Mouse (Mus musculus) thymus, adult 2 months (tissue): ENCODE results near the gene Ccdc169. TPM values are rescaled to one million over a fixed set of nuclear protein-coding genes. Genes with fewer than 3 reads are reported as not detected.

Experiments used
- DNase-seq: peaks from one replicate; pipeline ENCODE4 v3.0.0; 2021
- H3K27ac ChIP-seq: fragments of 200-500 bp; 2 replicates; pipeline ENCODE4 v1.5.1; 2012; ENCODE audit warnings: low read length, control low read depth; ENCODE audit not compliant: control insufficient read depth, insufficient read depth
- H3K27me3 ChIP-seq: fragments of 200-500 bp; 2 replicates; pipeline ENCODE4 v1.6.1; 2012; ENCODE audit warnings: mild to moderate bottlenecking, low read length, moderate library complexity, mixed read lengths; ENCODE audit not compliant: control insufficient read depth, insufficient read depth
- H3K36me3 ChIP-seq: fragments of 200-500 bp; 2 replicates; pipeline ENCODE4 v1.6.1; 2012; ENCODE audit warnings: mild to moderate bottlenecking, low read length, moderate library complexity; ENCODE audit not compliant: control insufficient read depth, insufficient read depth
- H3K4me1 ChIP-seq: fragments of 200-500 bp; replicated peaks from 2 replicates; pipeline ENCODE4 v1.6.1; 2012; ENCODE audit warnings: low read length; ENCODE audit not compliant: control insufficient read depth, insufficient read depth
- H3K4me3 ChIP-seq: fragments of 200-500 bp; 2 replicates; pipeline ENCODE4 v1.5.1; 2012; ENCODE audit warnings: mild to moderate bottlenecking, low read length, control low read depth, moderate library complexity; ENCODE audit not compliant: control insufficient read depth, insufficient read depth
- CTCF ChIP-seq: fragments of 200-500 bp; IDR thresholded peaks from 2 replicates; pipeline ENCODE4 v1.5.1; 2012; ENCODE audit warnings: mild to moderate bottlenecking, control low read depth, low read length, moderate library complexity, borderline replicate concordance; ENCODE audit not compliant: control insufficient read depth, poor library complexity, insufficient read depth; ENCODE audit errors: extremely low read depth
- POLR2A ChIP-seq: fragments of 200-500 bp; IDR thresholded peaks from 2 replicates; pipeline ENCODE4 v1.6.1; 2012; ENCODE audit warnings: mild to moderate bottlenecking, low read length, control low read depth, moderate library complexity; ENCODE audit not compliant: control insufficient read depth, poor library complexity, insufficient read depth; ENCODE audit errors: extremely low read depth
- WGBS: fragments of 180-500 bp; shearing (Covaris S2); methylation state at CpG from one replicate; pipeline ENCODE4 v1.1.7; 2018; 5-methylcytosine and 5-hydroxymethylcytosine counted together
- polyA plus RNA-seq: library from polyadenylated mRNA; depleted of rRNA; stranded (reverse); fragments of >200 nt; gene quantifications from 2 replicates; pipeline ENCODE4 v1.2.3, GENCODE M21; 2012

Ccdc169 gene
- polyA plus RNA-seq, 1 experiment: not detected

DNA sequence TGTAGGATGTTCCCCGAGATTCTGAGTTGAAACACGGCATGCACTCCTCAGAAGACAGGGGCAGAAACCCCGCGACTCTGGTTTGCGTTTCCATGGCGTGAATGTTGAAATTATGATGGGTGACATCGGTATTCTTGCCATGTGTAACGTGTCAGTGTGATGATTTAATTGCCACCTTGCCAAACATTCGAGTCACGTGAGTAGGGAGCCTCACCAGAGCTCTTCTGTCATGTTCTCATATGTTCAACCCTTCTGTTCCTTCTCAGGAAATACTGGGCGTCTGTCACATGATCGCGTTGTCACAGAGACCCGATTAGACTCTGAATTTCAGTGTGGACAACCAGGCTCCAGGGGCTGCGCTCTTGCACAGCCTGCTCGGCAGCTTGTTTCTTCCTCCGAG is 31.1 kb upstream of the Ccdc169 start:
- Histone ChIP-seq H3K27ac (no peak overlapping the region), H3K4me1 (no peaks in the 10 kb centered on the region), H3K27me3 (no peaks in the 10 kb centered on the region), H3K36me3 (no peaks in the 10 kb centered on the region), H3K4me3 (no peak overlapping the region)
- 95% methylated on average over 17 of the region's 17 CpGs for WGBS
- no peak for DNase-seq
- no peak for TF ChIP-seq CTCF
- no peak for TF ChIP-seq POLR2A

DNA sequence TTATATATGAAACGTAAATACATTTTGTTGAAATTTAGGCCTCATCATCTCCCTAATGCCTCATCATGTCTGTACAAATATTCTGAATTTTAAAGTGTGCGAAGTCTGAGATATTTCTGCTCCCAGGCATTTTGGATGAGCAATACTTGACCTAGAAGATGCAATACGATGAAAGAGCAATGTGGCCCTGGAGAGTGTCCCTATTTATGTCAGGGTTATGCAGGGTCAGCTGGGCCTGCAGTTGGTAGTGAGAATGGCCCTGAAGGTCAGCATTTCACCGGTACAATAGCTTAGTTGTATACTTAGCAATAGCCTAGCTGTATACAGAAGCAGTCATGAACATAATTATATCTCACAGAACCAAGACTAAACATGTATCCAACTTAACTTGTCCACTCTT is 28.0 kb upstream of the Ccdc169 start:
- peaks cover 4% of the 10 kb centered on the region for H3K4me1 ChIP-seq
- no peaks in the 10 kb centered on the region for H3K27me3 ChIP-seq
- WGBS: 93% methylated on average over 4 of the region's 4 CpGs
- H3K36me3 ChIP-seq: no peaks in the 10 kb centered on the region
- H3K27ac ChIP-seq: no peak overlapping the region
- DNase-seq: no peak
- no peak overlapping the region for H3K4me3 ChIP-seq
- TF ChIP-seq POLR2A (no peak), CTCF (no peak)

DNA sequence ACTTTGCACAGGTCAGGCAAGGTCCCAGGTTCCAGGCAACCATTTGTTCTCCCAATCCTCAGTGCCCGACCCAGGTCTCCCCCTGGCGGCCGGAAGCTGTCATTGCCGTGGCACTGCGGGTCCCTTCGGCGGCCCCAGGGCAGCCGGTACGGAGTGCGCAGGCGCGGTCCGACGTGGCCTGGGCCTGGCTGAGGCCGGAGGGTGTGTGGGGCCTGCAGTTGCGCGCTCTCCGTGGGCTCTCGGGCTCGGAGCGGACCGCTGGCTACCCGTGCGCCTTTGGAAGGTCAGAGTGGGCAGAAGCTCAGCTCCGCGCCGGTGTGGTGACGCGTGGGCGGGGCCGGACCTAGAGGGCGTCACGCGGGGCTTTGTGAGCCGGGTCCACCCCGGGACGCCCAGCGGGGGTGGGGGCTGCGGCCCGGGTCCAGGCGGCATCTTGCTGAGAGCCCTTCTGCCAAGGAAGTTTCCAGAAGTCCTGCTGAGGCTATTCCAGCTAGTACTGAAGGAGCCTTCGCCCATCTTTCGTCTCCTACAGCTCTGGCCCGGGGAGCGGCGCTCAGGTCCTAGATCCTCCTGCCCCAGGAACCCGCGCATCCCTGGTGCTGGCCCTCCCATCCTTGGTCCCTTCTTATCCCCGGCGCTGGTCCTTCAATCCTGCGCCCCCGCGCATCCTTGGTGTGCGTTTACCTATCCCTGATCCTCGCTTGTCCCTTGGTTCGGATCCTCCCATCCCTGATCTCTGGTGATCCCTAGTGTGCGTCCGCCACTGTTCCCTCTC is 25.0 kb upstream of the Ccdc169 start, which contains the start of gene Spg20:
Gene Spg20 (plus strand): TSS at position 174 of the 775 bp plus-strand sequence.
- Histone ChIP-seq H3K4me3 (peak within 1 kb of the TSS; percentile 71), H3K4me1 (peaks cover 4% of the 10 kb centered on the region), H3K27ac (no peak within 1 kb of the TSS), H3K36me3 (peaks cover 1% of the 10 kb centered on the region), H3K27me3 (no peaks in the 10 kb centered on the region)
- WGBS: under 1% methylated on average over 58 of the region's 58 CpGs
- TF ChIP-seq CTCF (peak; percentile 96), POLR2A (peak; percentile 66; the same call in 1 of the 2 replicates)
- DNase-seq: peak; percentile 95

DNA sequence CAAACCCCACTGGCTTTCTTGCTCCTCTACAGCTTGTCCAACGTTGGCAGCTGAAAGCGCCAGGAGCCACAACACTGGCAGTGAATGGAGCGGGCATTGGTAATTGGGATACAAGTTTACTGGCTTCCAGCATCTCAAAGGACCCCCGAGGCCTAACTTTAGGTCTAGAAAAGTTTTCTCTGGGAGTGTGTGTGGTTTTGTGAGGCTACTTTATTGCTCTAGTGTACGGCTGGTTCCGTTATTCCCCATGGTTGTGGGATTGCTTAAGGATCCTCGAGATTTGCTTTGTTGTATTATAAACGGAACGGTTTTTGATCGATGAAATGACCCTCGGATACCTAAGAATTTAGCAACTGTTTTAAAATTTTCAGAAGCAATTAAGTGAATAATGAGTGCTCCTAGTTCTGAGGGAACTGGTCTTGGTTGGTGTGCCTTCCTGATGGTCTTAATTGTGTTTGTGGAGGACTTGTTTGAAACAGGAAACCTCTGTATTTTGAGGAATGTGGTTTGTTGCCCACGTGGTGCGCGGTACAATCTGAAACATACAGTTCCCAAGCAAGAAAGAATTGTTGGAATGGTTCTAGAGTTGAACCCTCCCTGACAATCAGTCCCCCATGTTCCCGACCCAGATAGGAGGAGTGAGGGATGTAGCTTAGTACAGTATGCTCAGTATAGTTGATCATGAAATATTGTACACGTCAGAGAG is 24.3 kb upstream of the Ccdc169 start:
- WGBS: 9% methylated on average over 16 of the region's 16 CpGs
- TF ChIP-seq CTCF (no peak), POLR2A (no peak)
- Histone ChIP-seq H3K27ac (no peak overlapping the region), H3K27me3 (no peaks in the 10 kb centered on the region), H3K36me3 (peaks cover 8% of the 10 kb centered on the region), H3K4me1 (peaks cover 4% of the 10 kb centered on the region), H3K4me3 (peak overlapping the region; percentile 71)
- DNase-seq: no peak

DNA sequence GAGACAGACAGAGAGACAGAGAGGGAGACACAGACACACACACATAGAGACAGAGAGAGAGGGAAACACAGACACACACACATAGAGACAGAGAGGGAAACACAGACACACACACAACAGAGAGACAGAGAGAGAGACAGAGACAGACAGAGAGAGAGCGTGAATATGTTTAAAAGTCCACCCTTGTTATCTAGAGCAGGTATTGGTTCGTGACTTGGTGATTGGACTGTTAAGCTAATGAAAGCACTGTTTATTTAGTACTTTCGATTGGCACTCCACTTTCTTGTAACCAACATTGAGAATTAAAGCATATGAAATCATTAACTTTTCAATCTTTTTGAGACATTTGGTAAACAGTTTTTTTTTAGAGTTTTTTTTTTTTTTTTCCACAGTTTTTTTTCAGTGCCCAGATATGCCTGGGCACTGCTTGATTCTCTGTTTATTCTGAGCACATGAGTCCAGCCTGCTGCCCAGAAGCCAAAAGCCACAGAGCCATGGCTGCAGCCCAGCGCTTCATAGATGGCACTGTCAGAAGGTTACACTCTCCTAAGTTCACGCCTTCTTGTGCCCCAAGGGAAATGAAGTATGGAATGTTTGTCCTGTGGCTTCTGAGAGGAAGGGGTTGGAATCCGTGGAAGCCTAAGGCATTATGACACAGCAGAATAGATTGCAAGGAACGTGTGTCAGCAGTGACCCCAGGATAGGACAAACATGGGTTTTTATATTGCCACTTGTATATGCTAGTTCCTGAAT is 22.6 kb upstream of the Ccdc169 start:
- no peak for DNase-seq
- Histone ChIP-seq H3K4me3 (no peak overlapping the region), H3K36me3 (peaks cover 8% of the 10 kb centered on the region), H3K27me3 (no peaks in the 10 kb centered on the region), H3K4me1 (peaks cover 4% of the 10 kb centered on the region), H3K27ac (no peak overlapping the region)
- WGBS: 94% methylated on average over 7 of the region's 7 CpGs
- no peak for TF ChIP-seq CTCF
- TF ChIP-seq POLR2A: no peak

DNA sequence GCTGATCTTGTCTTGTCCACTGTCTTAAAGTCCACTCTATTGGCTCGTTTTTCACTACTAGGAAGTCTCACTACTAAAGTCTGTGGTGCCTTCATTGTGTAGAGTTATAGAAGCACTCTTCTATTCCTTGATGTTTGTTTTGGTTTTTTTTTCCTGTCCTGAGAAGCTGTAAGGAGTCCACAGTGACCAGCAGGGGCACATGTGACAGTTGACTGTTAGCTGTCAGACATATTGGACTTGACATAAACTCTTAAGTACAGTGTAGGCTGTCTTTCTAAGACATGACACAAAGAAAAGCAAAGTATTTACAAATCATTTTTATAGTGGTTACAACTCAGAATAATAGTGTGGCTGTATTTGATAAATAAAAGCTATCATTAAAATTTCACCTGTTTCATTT is 22.1 kb upstream of the Ccdc169 start:
- WGBS: 86% methylated on average over 1 of the region's 1 CpGs
- Histone ChIP-seq H3K4me1 (peaks cover 4% of the 10 kb centered on the region), H3K36me3 (peaks cover 8% of the 10 kb centered on the region), H3K27ac (no peak overlapping the region), H3K4me3 (no peak overlapping the region), H3K27me3 (no peaks in the 10 kb centered on the region)
- no peak for DNase-seq
- TF ChIP-seq CTCF (no peak), POLR2A (no peak)
